Comparison of ENCODE assay signal across 8 mouse cellular contexts in the genomic region with DNA sequence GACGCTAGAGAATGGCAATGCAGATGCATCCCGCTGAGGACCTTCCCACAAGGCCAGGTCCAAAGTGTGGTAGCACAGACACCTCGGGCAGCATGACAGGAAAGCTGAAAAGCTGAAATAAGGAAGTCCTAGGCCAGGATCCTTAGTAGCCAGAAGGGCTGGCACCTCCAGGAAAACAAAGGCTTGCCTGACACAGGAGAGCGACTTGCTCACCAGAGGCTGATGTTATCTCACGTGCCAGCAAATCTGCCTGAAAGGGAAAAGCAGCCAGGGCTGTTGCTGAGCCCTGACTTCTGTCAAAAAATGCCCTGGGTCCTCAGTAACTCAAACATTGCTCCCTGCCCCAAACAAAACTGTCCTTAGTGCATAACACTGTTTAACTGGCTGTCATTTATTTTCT.
DNase-seq lines count a peak whose midpoint lies in the region; ATAC-seq lines count a peak whose summit lies in the region.

No protein-coding gene starts in this region.

- no peak for DNase-seq in kidney, adult 8-10 months
- DNase-seq in hindbrain, embryonic 14.5 days (ENCODE audit: low spot score), result no peak
- DNase-seq in c-Kit-positive CD71-positive TER-119-positive erythroid progenitor cells, embryonic 14.5 days (ENCODE audit: low spot score), result no peak
- DNase-seq in cerebellum, postnatal 36 days, result no peak
- DNase-seq in thymus, postnatal 10 days (ENCODE audit: low spot score in 2 of 2), result no peak

- peak overlapping the region; percentile 3 for H3K9ac ChIP-seq in kidney, embryonic 16.5 days (replicated peaks; ENCODE audit: low read length)
- no peak overlapping the region for H3K9ac ChIP-seq in embryonic facial prominence, embryonic 12.5 days
- H3K9ac ChIP-seq in hindbrain, embryonic 14.5 days, result peak overlapping the region; percentile 79
- peak overlapping the region; percentile 82 for H3K9ac ChIP-seq in midbrain, embryonic 13.5 days (replicated peaks)

- H3K27me3 ChIP-seq in kidney, embryonic 16.5 days (ENCODE audit: insufficient read depth, low read length), result 0 out of 2 replicates have a peak, but pooled peaks cover 3% of the 10 kb centered on the region
- no peaks in the 10 kb centered on the region for H3K27me3 ChIP-seq in embryonic facial prominence, embryonic 12.5 days
- no peaks in the 10 kb centered on the region; the same call in 1 of the 2 replicates for H3K27me3 ChIP-seq in hindbrain, embryonic 14.5 days (ENCODE audit: control insufficient read depth, insufficient read depth, low read length)
- peaks cover 16% of the 10 kb centered on the region; the same call in 1 of the 2 replicates for H3K27me3 ChIP-seq in midbrain, embryonic 13.5 days

- H3K4me2 ChIP-seq in kidney, embryonic 16.5 days (replicated peaks; ENCODE audit: low read depth, low read length), result peak overlapping the region; percentile 85
- peak overlapping the region; percentile 86 for H3K4me2 ChIP-seq in embryonic facial prominence, embryonic 12.5 days (replicated peaks)
- H3K4me2 ChIP-seq in hindbrain, embryonic 14.5 days (replicated peaks), result peak overlapping the region; percentile 69
- H3K4me2 ChIP-seq in midbrain, embryonic 13.5 days (replicated peaks), result peak overlapping the region; percentile 85

- H3K27ac ChIP-seq in kidney, embryonic 16.5 days (ENCODE audit: low read length), result no peak overlapping the region
- no peak overlapping the region for H3K27ac ChIP-seq in embryonic facial prominence, embryonic 12.5 days
- H3K27ac ChIP-seq in hindbrain, embryonic 14.5 days, result peak overlapping the region; percentile 43
- peak overlapping the region; percentile 77 for H3K27ac ChIP-seq in midbrain, embryonic 13.5 days

- peaks cover 22% of the 10 kb centered on the region for H3K4me1 ChIP-seq in kidney, embryonic 16.5 days (ENCODE audit: insufficient read depth, low read length)
- peaks cover 17% of the 10 kb centered on the region for H3K4me1 ChIP-seq in embryonic facial prominence, embryonic 12.5 days
- peaks cover 32% of the 10 kb centered on the region for H3K4me1 ChIP-seq in hindbrain, embryonic 14.5 days (replicated peaks; ENCODE audit: control insufficient read depth, insufficient read depth, low read length)
- H3K4me1 ChIP-seq in midbrain, embryonic 13.5 days (replicated peaks), result peaks cover 49% of the 10 kb centered on the region

- peak overlapping the region; percentile 79 for H3K4me3 ChIP-seq in kidney, embryonic 16.5 days (ENCODE audit: low read length)
- H3K4me3 ChIP-seq in embryonic facial prominence, embryonic 12.5 days, result peak overlapping the region; percentile 75
- H3K4me3 ChIP-seq in hindbrain, embryonic 14.5 days (replicated peaks; ENCODE audit: low read length), result peak overlapping the region; percentile 77
- peak overlapping the region; percentile 73 for H3K4me3 ChIP-seq in midbrain, embryonic 13.5 days (replicated peaks)

- 49% methylated on average over 5 of the region's 5 CpGs for WGBS in kidney, embryonic 16.5 days
- WGBS in embryonic facial prominence, embryonic 12.5 days, result 32% methylated on average over 5 of the region's 5 CpGs
- 28% methylated on average over 5 of the region's 5 CpGs for WGBS in hindbrain, embryonic 14.5 days
- 18% methylated on average over 5 of the region's 5 CpGs for WGBS in midbrain, embryonic 13.5 days

- no peaks in the 10 kb centered on the region for H3K9me3 ChIP-seq in kidney, embryonic 16.5 days (ENCODE audit: low read length)
- H3K9me3 ChIP-seq in embryonic facial prominence, embryonic 12.5 days, result no peaks in the 10 kb centered on the region
- no peaks in the 10 kb centered on the region for H3K9me3 ChIP-seq in hindbrain, embryonic 14.5 days (ENCODE audit: control insufficient read depth, low read length)
- no peaks in the 10 kb centered on the region for H3K9me3 ChIP-seq in midbrain, embryonic 13.5 days

- no peak for ATAC-seq in kidney, embryonic 16.5 days (ENCODE audit: low FRiP score, low TSS enrichment)
- no peak for ATAC-seq in embryonic facial prominence, embryonic 12.5 days (ENCODE audit: insufficient number of reproducible peaks, insufficient read depth, low FRiP score, low TSS enrichment)
- no peak for ATAC-seq in hindbrain, embryonic 14.5 days (ENCODE audit: low FRiP score)
- ATAC-seq in midbrain, embryonic 13.5 days, result no peak

- H3K36me3 ChIP-seq in kidney, embryonic 16.5 days (ENCODE audit: insufficient read depth, low read length), result no peaks in the 10 kb centered on the region
- H3K36me3 ChIP-seq in embryonic facial prominence, embryonic 12.5 days, result no peaks in the 10 kb centered on the region
- no peaks in the 10 kb centered on the region for H3K36me3 ChIP-seq in hindbrain, embryonic 14.5 days (replicated peaks; ENCODE audit: control insufficient read depth, insufficient read depth)
- no peaks in the 10 kb centered on the region for H3K36me3 ChIP-seq in midbrain, embryonic 13.5 days

Comparison
In these comparisons a context has a peak if more than half of its experiments do, and no peak if none do; other contexts are left out.
1. H3K27ac ChIP-seq: peak in hindbrain, embryonic 14.5 days (single experiment) and midbrain, embryonic 13.5 days (single experiment); none in kidney, embryonic 16.5 days (single experiment) and embryonic facial prominence, embryonic 12.5 days (single experiment).
2. Peak in every context shown above with its lines, with median percentiles within 50 percentile points of each other: H3K4me2 ChIP-seq and H3K4me3 ChIP-seq.